Mouse (Mus musculus): Measurements from ENCODE around the gene Adpgk. TPM values are rescaled to one million over a fixed set of nuclear protein-coding genes. Genes with fewer than 3 reads are reported as not detected.
A peak's percentile ranks its signal among the peaks of the same experiment; 100 is the strongest.
"Not testable (repeated sequence)": the region's sequence is repeated elsewhere in the genome, so short reads cannot be mapped to it uniquely, and the experiment has no call there.

Adpgk gene
- polyA plus RNA-seq, 1 experiment from 2014 or later: 45.7 TPM

- Histone ChIP-seq H3K9me3 (replicated peaks) (no peaks in the 10 kb centered on the region), H3K4me1 (no peaks in the 10 kb centered on the region), H3K4me2 (replicated peaks) (no peak overlapping the region), H3K27me3 (no peaks in the 10 kb centered on the region), H3K27ac (replicated peaks) (no peak overlapping the region), H3K36me3 (peaks cover 23% of the 10 kb centered on the region), H3K9ac (no peak overlapping the region), H3K4me3 (replicated peaks) (no peak overlapping the region)
- 86% methylated on average over 5 of the region's 5 CpGs for WGBS
- no peak for ATAC-seq (ENCODE audit: insufficient number of reproducible peaks, low FRiP score, low TSS enrichment, low read depth)
Observed at GRCm38 (mm10) chr9:59338411-59338810, 47.1 kb downstream of the Adpgk start.

DNA sequence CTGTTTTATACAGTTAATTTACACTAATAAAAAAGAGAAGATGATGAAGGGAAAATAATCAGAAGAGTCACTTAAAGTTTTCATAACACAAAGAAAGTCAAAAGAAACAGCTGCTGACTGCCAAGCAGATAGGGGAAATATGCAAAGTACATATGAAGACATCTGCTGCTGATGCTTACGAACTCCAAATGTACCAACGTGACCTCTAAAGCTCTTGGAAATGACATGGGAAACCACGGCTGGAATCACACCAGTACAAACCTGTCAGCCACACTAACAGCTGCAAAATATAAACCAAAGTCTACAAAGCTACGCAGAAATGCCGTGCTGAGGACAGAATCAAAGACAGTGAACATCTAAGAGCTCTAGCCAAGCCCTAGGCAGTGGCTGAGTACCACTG is 47.7 kb downstream of the Adpgk start:
- ATAC-seq (ENCODE audit: insufficient number of reproducible peaks, low FRiP score, low TSS enrichment, low read depth): no peak
- Histone ChIP-seq H3K9ac (no peak overlapping the region), H3K27me3 (no peaks in the 10 kb centered on the region), H3K36me3 (peaks cover 23% of the 10 kb centered on the region), H3K27ac (replicated peaks) (no peak overlapping the region), H3K9me3 (replicated peaks) (no peaks in the 10 kb centered on the region), H3K4me2 (replicated peaks) (no peak overlapping the region), H3K4me3 (replicated peaks) (no peak overlapping the region), H3K4me1 (no peaks in the 10 kb centered on the region)
- WGBS: 67% methylated on average over 5 of the region's 5 CpGs

DNA sequence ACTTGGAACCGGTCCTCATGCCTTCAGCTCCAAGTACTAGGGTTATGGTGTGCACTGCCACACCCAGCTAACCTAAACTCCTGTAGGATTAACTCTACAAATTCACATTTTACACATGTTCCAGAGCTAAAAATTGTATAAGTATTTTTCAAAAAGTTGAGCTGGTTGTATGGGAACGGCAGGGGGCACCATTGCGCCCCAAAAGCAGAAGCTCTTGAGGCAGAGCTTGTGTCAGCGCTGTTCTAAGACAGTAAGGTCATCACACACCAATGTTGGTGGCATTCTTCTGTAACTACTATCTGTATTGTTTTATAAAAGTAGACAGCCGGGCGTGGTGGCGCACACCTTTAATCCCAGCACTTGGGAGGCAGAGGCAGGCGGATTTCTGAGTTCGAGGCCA is 48.6 kb downstream of the Adpgk start:
- Histone ChIP-seq H3K9ac (no peak overlapping the region), H3K36me3 (peaks cover 23% of the 10 kb centered on the region), H3K27me3 (no peaks in the 10 kb centered on the region), H3K9me3 (replicated peaks) (no peaks in the 10 kb centered on the region), H3K4me2 (replicated peaks) (no peak overlapping the region), H3K4me3 (replicated peaks) (no peak overlapping the region), H3K27ac (replicated peaks) (no peak overlapping the region), H3K4me1 (no peaks in the 10 kb centered on the region)
- no peak for ATAC-seq (ENCODE audit: insufficient number of reproducible peaks, low FRiP score, low TSS enrichment, low read depth)
- 85% methylated on average over 9 of the region's 9 CpGs for whole genome bisulfite sequencing

DNA sequence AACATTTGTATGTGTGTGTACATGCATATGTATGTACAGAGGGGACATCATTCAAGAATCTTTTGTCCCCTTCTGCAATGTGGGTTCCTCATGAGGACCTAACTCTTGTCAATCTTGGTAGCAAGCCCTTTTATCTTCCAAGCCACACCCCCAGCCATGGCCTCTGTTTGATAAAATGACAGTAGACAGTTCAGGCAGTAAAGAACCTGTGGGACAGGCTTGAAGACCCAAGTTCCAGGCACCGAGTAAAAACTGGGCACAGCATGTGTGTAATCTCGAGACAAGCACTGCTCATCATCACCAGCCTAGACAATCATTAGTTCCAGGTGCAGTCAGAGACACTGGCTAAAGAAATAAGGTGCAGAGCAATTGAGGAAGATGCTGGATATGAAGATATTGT is 54.8 kb downstream of the Adpgk start:
- H3K4me1 ChIP-seq: no peaks in the 10 kb centered on the region
- H3K36me3 ChIP-seq: peaks cover 11% of the 10 kb centered on the region
- H3K27ac ChIP-seq (replicated peaks): no peak overlapping the region
- H3K9me3 ChIP-seq (replicated peaks): no peaks in the 10 kb centered on the region
- H3K4me3 ChIP-seq (replicated peaks): no peak overlapping the region
- ATAC-seq (ENCODE audit: insufficient number of reproducible peaks, low FRiP score, low TSS enrichment, low read depth): no peak
- 50% methylated on average over 2 of the region's 2 CpGs for WGBS
- no peak overlapping the region for H3K4me2 ChIP-seq (replicated peaks)
- H3K9ac ChIP-seq: no peak overlapping the region
- H3K27me3 ChIP-seq: no peaks in the 10 kb centered on the region

DNA sequence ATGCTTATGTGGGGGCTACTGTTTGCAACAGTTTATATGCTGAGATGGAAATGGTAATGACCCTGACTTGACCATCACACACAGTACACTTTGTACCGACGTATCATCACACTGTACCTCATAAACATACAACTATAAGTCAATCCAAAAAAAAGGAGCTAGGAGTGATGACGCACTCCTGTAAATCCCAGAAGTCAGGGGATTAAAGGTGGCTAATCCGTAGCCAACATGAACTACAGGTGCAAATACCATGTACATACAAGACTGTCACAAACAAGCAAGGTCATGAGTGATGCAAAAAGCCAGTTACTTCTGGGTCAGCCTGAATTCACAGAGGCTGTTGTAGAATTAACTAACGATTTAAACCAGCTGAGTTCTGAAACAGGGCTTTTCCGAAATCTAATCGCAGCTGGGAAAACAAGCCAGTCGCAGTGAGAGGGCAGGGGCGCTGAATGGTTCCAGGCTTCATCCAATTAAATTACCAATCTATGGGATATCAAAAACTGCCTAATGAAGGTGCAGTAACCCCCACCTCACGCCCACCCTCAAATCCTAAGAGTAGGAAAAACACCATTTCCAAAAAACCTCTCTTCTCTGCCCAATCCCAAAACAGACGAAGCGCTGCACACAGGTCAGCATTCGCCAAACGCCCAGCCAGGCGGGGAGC is 61.4 kb downstream of the Adpgk start:
- H3K4me3 ChIP-seq (replicated peaks): peak overlapping the region; percentile 63
- peaks cover 4% of the 10 kb centered on the region; the same call in 1 of the 2 replicates for H3K4me1 ChIP-seq
- no peaks in the 10 kb centered on the region for H3K36me3 ChIP-seq
- ATAC-seq (ENCODE audit: insufficient number of reproducible peaks, low FRiP score, low TSS enrichment, low read depth): no peak
- peak overlapping the region; percentile 63 for H3K4me2 ChIP-seq (replicated peaks)
- peak overlapping the region; percentile 85 for H3K27ac ChIP-seq (replicated peaks)
- peak overlapping the region; percentile 37 for H3K9ac ChIP-seq
- no peaks in the 10 kb centered on the region for H3K9me3 ChIP-seq (replicated peaks)
- WGBS: 7% methylated on average over 15 of the region's 15 CpGs
- H3K27me3 ChIP-seq: no peaks in the 10 kb centered on the region

- no peaks in the 10 kb centered on the region for H3K9me3 ChIP-seq (replicated peaks)
- H3K36me3 ChIP-seq: no peaks in the 10 kb centered on the region
- H3K4me1 ChIP-seq: peaks cover 4% of the 10 kb centered on the region; the same call in 1 of the 2 replicates
- H3K27ac ChIP-seq (replicated peaks): peak within 1 kb of the TSS; percentile 85
- ATAC-seq (ENCODE audit: insufficient number of reproducible peaks, low FRiP score, low TSS enrichment, low read depth): peak; percentile 96
- under 1% methylated on average over 32 of the region's 32 CpGs for WGBS
- no peaks in the 10 kb centered on the region for H3K27me3 ChIP-seq
- peak within 1 kb of the TSS; percentile 37 for H3K9ac ChIP-seq
- peak within 1 kb of the TSS; percentile 63 for H3K4me3 ChIP-seq (replicated peaks)
- H3K4me2 ChIP-seq (replicated peaks): peak within 1 kb of the TSS; percentile 63
Observed at GRCm38 (mm10) chr9:59353253-59353639, 61.9 kb downstream of the Adpgk start, which contains the start of gene Bbs4. Gene Bbs4, minus strand, starts transcription at chr9:59353508.

DNA sequence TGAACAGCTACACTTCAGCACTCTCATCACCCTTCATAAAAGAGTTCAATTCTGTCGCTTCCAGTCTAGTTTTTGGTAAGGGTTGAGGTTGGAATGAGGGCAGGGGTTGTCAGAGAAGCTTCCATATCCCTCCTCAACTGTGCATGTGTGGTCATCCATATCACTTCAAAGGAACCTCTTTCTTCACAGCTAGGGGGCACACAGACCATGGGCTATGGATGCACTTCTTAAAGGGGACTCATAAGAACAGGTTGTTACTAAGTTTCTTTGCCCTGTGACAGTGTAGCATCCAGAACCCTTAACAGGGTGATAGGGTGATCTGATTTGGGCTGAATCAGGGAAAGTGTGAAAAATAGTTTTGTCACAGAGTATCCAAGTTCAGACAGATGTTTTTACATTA is 66.7 kb downstream of the Adpgk start:
- not testable (repeated sequence) for H3K4me2 ChIP-seq (replicated peaks); H3K4me1 ChIP-seq; H3K27me3 ChIP-seq; H3K9me3 ChIP-seq (replicated peaks); H3K36me3 ChIP-seq; H3K27ac ChIP-seq (replicated peaks); H3K4me3 ChIP-seq (replicated peaks); H3K9ac ChIP-seq; ATAC-seq (ENCODE audit: insufficient number of reproducible peaks, low FRiP score, low TSS enrichment, low read depth)
- 49% methylated on average over 1 of the region's 1 CpGs for WGBS

DNA sequence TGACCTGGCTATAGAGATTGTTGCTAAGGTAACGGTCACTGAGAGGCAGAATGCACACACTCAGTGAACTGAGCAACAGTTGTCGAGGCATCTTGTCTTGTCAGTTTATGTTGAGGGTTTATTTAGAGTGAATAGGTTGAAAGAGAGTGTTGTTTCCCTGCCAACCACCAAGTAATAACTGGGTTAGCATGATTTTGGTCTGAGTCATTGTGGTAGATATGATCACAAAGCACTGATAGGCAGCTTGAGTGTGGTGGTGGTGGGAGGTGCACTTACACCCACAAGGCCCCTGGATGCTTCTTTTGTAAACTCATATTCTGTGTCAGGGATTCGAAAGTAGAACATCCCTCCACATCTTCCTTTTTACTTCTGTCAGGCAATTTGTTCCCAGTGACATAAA is 69.1 kb downstream of the Adpgk start:
- H3K36me3 ChIP-seq; H3K4me3 ChIP-seq (replicated peaks); H3K27ac ChIP-seq (replicated peaks); H3K9me3 ChIP-seq (replicated peaks); H3K4me1 ChIP-seq; ATAC-seq (ENCODE audit: insufficient number of reproducible peaks, low FRiP score, low TSS enrichment, low read depth); H3K9ac ChIP-seq; H3K27me3 ChIP-seq; H3K4me2 ChIP-seq (replicated peaks): not testable (repeated sequence)
- WGBS: 75% methylated on average over 2 of the region's 3 CpGs

DNA sequence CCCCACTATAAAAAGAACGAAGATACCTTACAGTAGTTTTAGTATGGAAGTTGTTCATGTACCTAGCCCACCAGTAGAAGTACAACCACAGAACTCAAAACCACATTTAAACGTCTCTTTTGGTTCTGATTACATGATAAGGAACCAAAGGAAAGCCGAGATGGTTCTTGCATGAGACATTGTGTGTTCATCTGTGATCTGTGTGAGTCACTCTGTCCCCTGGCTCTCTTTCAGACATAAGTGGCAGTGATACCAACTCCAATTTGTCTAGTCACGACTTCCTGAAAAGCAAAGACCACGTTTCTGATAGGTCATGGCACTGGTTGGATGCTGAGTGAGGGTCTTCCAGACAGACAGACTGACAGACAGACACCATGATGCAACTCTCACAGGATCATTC is 77.9 kb downstream of the Adpgk start:
- H3K9ac ChIP-seq: no peak overlapping the region
- WGBS: 68% methylated on average over 5 of the region's 5 CpGs

DNA sequence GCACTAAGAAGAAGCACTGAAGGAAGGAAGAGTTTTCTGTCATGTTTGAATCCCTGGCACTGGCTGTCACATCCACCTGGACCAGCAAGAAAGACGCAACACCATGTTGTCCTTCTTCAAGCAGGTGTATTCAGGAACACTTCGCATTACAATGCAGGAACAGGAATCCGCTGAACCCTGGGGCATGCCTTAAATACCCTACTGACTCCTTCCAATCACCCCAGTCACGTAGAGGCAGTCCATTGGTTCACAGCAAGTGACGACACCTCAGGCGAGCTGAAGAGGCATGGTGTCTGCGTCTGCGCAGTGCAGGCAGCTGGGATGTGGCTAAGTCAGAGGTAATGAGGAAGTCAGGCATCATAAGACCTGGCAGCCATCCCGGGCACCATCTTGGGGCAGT is 78.3 kb downstream of the Adpgk start:
- no peak for ATAC-seq (ENCODE audit: insufficient number of reproducible peaks, low FRiP score, low TSS enrichment, low read depth)
- Histone ChIP-seq H3K4me2 (replicated peaks) (no peak overlapping the region), H3K9ac (no peak overlapping the region), H3K9me3 (replicated peaks) (no peaks in the 10 kb centered on the region), H3K36me3 (no peaks in the 10 kb centered on the region), H3K27me3 (no peaks in the 10 kb centered on the region), H3K27ac (replicated peaks) (no peak overlapping the region), H3K4me1 (no peaks in the 10 kb centered on the region), H3K4me3 (replicated peaks) (no peak overlapping the region)
- WGBS: 90% methylated on average over 9 of the region's 9 CpGs

More for the DNA sequence above, 77.9 kb downstream of the Adpgk start:
- Histone ChIP-seq H3K27ac (replicated peaks) (no peak overlapping the region), H3K4me2 (replicated peaks) (no peak overlapping the region), H3K4me3 (replicated peaks) (no peak overlapping the region), H3K4me1 (no peaks in the 10 kb centered on the region), H3K9me3 (replicated peaks) (no peaks in the 10 kb centered on the region), H3K36me3 (no peaks in the 10 kb centered on the region), H3K27me3 (no peaks in the 10 kb centered on the region)
- ATAC-seq (ENCODE audit: insufficient number of reproducible peaks, low FRiP score, low TSS enrichment, low read depth): no peak

Data from embryonic facial prominence, embryonic 15.5 days (tissue).